Mouse (Mus musculus) stomach, embryonic 15.5 days (tissue): ENCODE results near the gene Fnbp1l. TPM values are rescaled to one million over a fixed set of nuclear protein-coding genes. Genes with fewer than 3 reads are reported as not detected.

ENCODE experiments used
- ATAC-seq: fragments of 200-750 bp; cut with Nextera tagmentation; 2 replicates; pipeline ENCODE4 v1.8.0; 2017; ENCODE audit warnings: low read depth, moderate number of reproducible peaks, moderate TSS enrichment; ENCODE audit not compliant: insufficient read depth, low FRiP score
- H3K27ac ChIP-seq: fragments of 300-500 bp; sonication (generic); 2 replicates; pipeline ENCODE4 v1.5.1; 2015; ENCODE audit warnings: mild to moderate bottlenecking, inconsistent platforms
- H3K27me3 ChIP-seq: fragments of 300-500 bp; sonication (generic); replicated peaks from 2 replicates; pipeline ENCODE4 v1.6.1; 2015; ENCODE audit warnings: inconsistent platforms
- H3K36me3 ChIP-seq: fragments of 300-500 bp; sonication (generic); 2 replicates; pipeline ENCODE4 v1.6.1; 2015; ENCODE audit warnings: inconsistent platforms
- H3K4me1 ChIP-seq: fragments of 300-500 bp; sonication (generic); 2 replicates; pipeline ENCODE4 v1.6.1; 2015; ENCODE audit warnings: inconsistent platforms
- H3K4me2 ChIP-seq: fragments of 300-500 bp; sonication (generic); 2 replicates; pipeline ENCODE4 v1.6.1; 2015; ENCODE audit warnings: mild to moderate bottlenecking, inconsistent platforms
- H3K4me3 ChIP-seq: fragments of 300-500 bp; sonication (generic); replicated peaks from 2 replicates; pipeline ENCODE4 v1.5.1; 2015; ENCODE audit warnings: inconsistent platforms
- H3K9ac ChIP-seq: fragments of 300-500 bp; sonication (generic); 2 replicates; pipeline ENCODE4 v1.6.1; 2015; ENCODE audit warnings: inconsistent platforms
- H3K9me3 ChIP-seq: fragments of 300-500 bp; sonication (generic); 2 replicates; pipeline ENCODE4 v1.6.1; 2016; ENCODE audit warnings: inconsistent platforms
- WGBS: fragments of 180-500 bp; shearing (Covaris S2); methylation state at CpG from one replicate; pipeline ENCODE4 v1.1.7; 2015; 5-methylcytosine and 5-hydroxymethylcytosine counted together
- polyA plus RNA-seq: library from polyadenylated mRNA; unstranded; fragments of >200 nt; fragmentation: Nextera tagmentation; extraction: Ambion mirVana; gene quantifications from 2 replicates; pipeline ENCODE4 v1.2.1, GENCODE M21; 2015

Fnbp1l gene
- polyA plus RNA-seq, 1 experiment from 2014 or later = 48.6 TPM

- H3K27me3 ChIP-seq = no peaks in the 10 kb centered on the region
- no peak for ATAC-seq
- no peak overlapping the region for H3K4me2 ChIP-seq
- no peaks in the 10 kb centered on the region for H3K9me3 ChIP-seq
- H3K4me3 ChIP-seq = no peak overlapping the region
- H3K27ac ChIP-seq = no peak overlapping the region
- H3K4me1 ChIP-seq = no peaks in the 10 kb centered on the region; the same call in 1 of the 2 replicates
- H3K36me3 ChIP-seq = no peaks in the 10 kb centered on the region
- H3K9ac ChIP-seq = no peak overlapping the region
- WGBS = 74% methylated on average over 4 of the region's 4 CpGs
Observed at GRCm38 (mm10) chr3:122599291-122599690, 20.2 kb downstream of the Fnbp1l start.

- no peak overlapping the region for H3K27ac ChIP-seq
- H3K36me3 ChIP-seq = 0 out of 2 replicates have a peak, but pooled peaks cover 3% of the 10 kb centered on the region
- H3K4me2 ChIP-seq = no peak overlapping the region
- no peak overlapping the region for H3K9ac ChIP-seq
- H3K27me3 ChIP-seq = no peaks in the 10 kb centered on the region
- H3K4me3 ChIP-seq = no peak overlapping the region
- peaks cover 4% of the 10 kb centered on the region; the same call in 1 of the 2 replicates for H3K4me1 ChIP-seq
- no peak for ATAC-seq
- H3K9me3 ChIP-seq = no peaks in the 10 kb centered on the region
- WGBS = 83% methylated on average over 5 of the region's 5 CpGs
Observed at GRCm38 (mm10) chr3:122590804-122591203, 28.7 kb downstream of the Fnbp1l start.

- H3K9ac ChIP-seq = no peak overlapping the region
- no peaks in the 10 kb centered on the region for H3K27me3 ChIP-seq
- H3K36me3 ChIP-seq = 0 out of 2 replicates have a peak, but pooled peaks cover 5% of the 10 kb centered on the region
- H3K4me1 ChIP-seq = peaks cover 4% of the 10 kb centered on the region; the same call in 1 of the 2 replicates
- H3K9me3 ChIP-seq = no peaks in the 10 kb centered on the region
- H3K27ac ChIP-seq = no peak overlapping the region
- no peak overlapping the region for H3K4me2 ChIP-seq
- no peak overlapping the region for H3K4me3 ChIP-seq
- WGBS = 55% methylated on average over 4 of the region's 4 CpGs
- no peak for ATAC-seq
Observed at GRCm38 (mm10) chr3:122590346-122590745, 29.2 kb downstream of the Fnbp1l start.

GRCm38 (mm10) chr3:122586918-122587641 lies 32.4 kb downstream of the Fnbp1l start:
- H3K27me3 ChIP-seq = no peaks in the 10 kb centered on the region
- 78% methylated on average over 3 of the region's 3 CpGs for WGBS
- peaks cover 4% of the 10 kb centered on the region; the same call in 1 of the 2 replicates for H3K4me1 ChIP-seq
- H3K27ac ChIP-seq = no peak overlapping the region
- no peak overlapping the region for H3K9ac ChIP-seq
- H3K4me3 ChIP-seq = no peak overlapping the region
- H3K4me2 ChIP-seq = no peak overlapping the region
- H3K9me3 ChIP-seq = no peaks in the 10 kb centered on the region
- ATAC-seq = no peak
- H3K36me3 ChIP-seq = 0 out of 2 replicates have a peak, but pooled peaks cover 5% of the 10 kb centered on the region

- Histone ChIP-seq H3K9me3 (no peaks in the 10 kb centered on the region), H3K9ac (no peak overlapping the region), H3K4me1 (no peaks in the 10 kb centered on the region; the same call in 1 of the 2 replicates), H3K27me3 (no peaks in the 10 kb centered on the region), H3K27ac (no peak overlapping the region), H3K4me2 (no peak overlapping the region), H3K36me3 (no peaks in the 10 kb centered on the region), H3K4me3 (no peak overlapping the region)
- no peak for ATAC-seq
Observed at GRCm38 (mm10) chr3:122577360-122577759, 42.2 kb downstream of the Fnbp1l start.

- no peaks in the 10 kb centered on the region for H3K27me3 ChIP-seq
- H3K27ac ChIP-seq = no peak overlapping the region
- no peak for ATAC-seq
- WGBS = 80% methylated on average over 1 of the region's 1 CpGs
- H3K9me3 ChIP-seq = no peaks in the 10 kb centered on the region
- H3K4me2 ChIP-seq = no peak overlapping the region
- H3K4me3 ChIP-seq = no peak overlapping the region
- no peaks in the 10 kb centered on the region; the same call in 1 of the 2 replicates for H3K4me1 ChIP-seq
- no peak overlapping the region for H3K9ac ChIP-seq
- H3K36me3 ChIP-seq = no peaks in the 10 kb centered on the region
Observed at GRCm38 (mm10) chr3:122574921-122575320, 44.6 kb downstream of the Fnbp1l start.

GRCm38 (mm10) chr3:122573426-122574286 lies 45.9 kb downstream of the Fnbp1l start:
- Histone ChIP-seq H3K9me3 (no peaks in the 10 kb centered on the region), H3K27ac (no peak overlapping the region), H3K9ac (no peak overlapping the region), H3K4me2 (no peak overlapping the region), H3K4me3 (no peak overlapping the region), H3K27me3 (no peaks in the 10 kb centered on the region), H3K36me3 (no peaks in the 10 kb centered on the region), H3K4me1 (no peaks in the 10 kb centered on the region; the same call in 1 of the 2 replicates)
- ATAC-seq = no peak
- 76% methylated on average over 5 of the region's 5 CpGs for WGBS

- 63% methylated on average over 4 of the region's 4 CpGs for WGBS
- H3K36me3 ChIP-seq = 0 out of 2 replicates have a peak, but pooled peaks cover 1% of the 10 kb centered on the region
- no peak overlapping the region for H3K27ac ChIP-seq
- no peaks in the 10 kb centered on the region for H3K27me3 ChIP-seq
- no peak overlapping the region for H3K9ac ChIP-seq
- no peaks in the 10 kb centered on the region for H3K9me3 ChIP-seq
- no peak for ATAC-seq
- no peak overlapping the region for H3K4me3 ChIP-seq
- no peak overlapping the region for H3K4me2 ChIP-seq
- H3K4me1 ChIP-seq = 0 out of 2 replicates have a peak, but pooled peaks cover 2% of the 10 kb centered on the region
Observed at GRCm38 (mm10) chr3:122566549-122566948, 53.0 kb downstream of the Fnbp1l start.

- ATAC-seq = no peak
- H3K27ac ChIP-seq = no peak overlapping the region
Observed at GRCm38 (mm10) chr3:122566112-122566511, 53.4 kb downstream of the Fnbp1l start.

GRCm38 (mm10) chr3:122565285-122565684 lies 54.2 kb downstream of the Fnbp1l start:
- 13% methylated on average over 7 of the region's 7 CpGs for WGBS
- Histone ChIP-seq H3K36me3 (0 out of 2 replicates have a peak, but pooled peaks cover 3% of the 10 kb centered on the region), H3K9ac (no peak overlapping the region), H3K27me3 (no peaks in the 10 kb centered on the region), H3K4me3 (no peak overlapping the region), H3K4me1 (0 out of 2 replicates have a peak, but pooled peaks cover 2% of the 10 kb centered on the region), H3K27ac (no peak overlapping the region), H3K4me2 (no peak overlapping the region), H3K9me3 (no peaks in the 10 kb centered on the region)
- no peak; the same call in 1 of the 2 replicates for ATAC-seq

More at GRCm38 (mm10) chr3:122566112-122566511, 53.4 kb downstream of the Fnbp1l start:
- Histone ChIP-seq H3K4me1 (0 out of 2 replicates have a peak, but pooled peaks cover 2% of the 10 kb centered on the region), H3K9ac (no peak overlapping the region), H3K9me3 (no peaks in the 10 kb centered on the region), H3K36me3 (0 out of 2 replicates have a peak, but pooled peaks cover 3% of the 10 kb centered on the region), H3K4me3 (no peak overlapping the region), H3K27me3 (no peaks in the 10 kb centered on the region), H3K4me2 (no peak overlapping the region)
- 60% methylated on average over 3 of the region's 3 CpGs for WGBS

GRCm38 (mm10) chr3:122557766-122558165 lies 61.7 kb downstream of the Fnbp1l start:
- WGBS = 56% methylated on average over 2 of the region's 2 CpGs
- no peak overlapping the region for H3K4me3 ChIP-seq
- no peaks in the 10 kb centered on the region for H3K9me3 ChIP-seq
- ATAC-seq = no peak
- no peak overlapping the region for H3K4me2 ChIP-seq
- H3K4me1 ChIP-seq = no peaks in the 10 kb centered on the region
- no peak overlapping the region for H3K27ac ChIP-seq
- no peaks in the 10 kb centered on the region for H3K27me3 ChIP-seq
- H3K36me3 ChIP-seq = 0 out of 2 replicates have a peak, but pooled peaks cover 3% of the 10 kb centered on the region
- H3K9ac ChIP-seq = no peak overlapping the region
